Mouse (Mus musculus): Measurements from ENCODE around the gene Trim45.
A peak's percentile ranks its signal among the peaks of the same experiment; 100 is the strongest.

The Trim45 gene

DNA sequence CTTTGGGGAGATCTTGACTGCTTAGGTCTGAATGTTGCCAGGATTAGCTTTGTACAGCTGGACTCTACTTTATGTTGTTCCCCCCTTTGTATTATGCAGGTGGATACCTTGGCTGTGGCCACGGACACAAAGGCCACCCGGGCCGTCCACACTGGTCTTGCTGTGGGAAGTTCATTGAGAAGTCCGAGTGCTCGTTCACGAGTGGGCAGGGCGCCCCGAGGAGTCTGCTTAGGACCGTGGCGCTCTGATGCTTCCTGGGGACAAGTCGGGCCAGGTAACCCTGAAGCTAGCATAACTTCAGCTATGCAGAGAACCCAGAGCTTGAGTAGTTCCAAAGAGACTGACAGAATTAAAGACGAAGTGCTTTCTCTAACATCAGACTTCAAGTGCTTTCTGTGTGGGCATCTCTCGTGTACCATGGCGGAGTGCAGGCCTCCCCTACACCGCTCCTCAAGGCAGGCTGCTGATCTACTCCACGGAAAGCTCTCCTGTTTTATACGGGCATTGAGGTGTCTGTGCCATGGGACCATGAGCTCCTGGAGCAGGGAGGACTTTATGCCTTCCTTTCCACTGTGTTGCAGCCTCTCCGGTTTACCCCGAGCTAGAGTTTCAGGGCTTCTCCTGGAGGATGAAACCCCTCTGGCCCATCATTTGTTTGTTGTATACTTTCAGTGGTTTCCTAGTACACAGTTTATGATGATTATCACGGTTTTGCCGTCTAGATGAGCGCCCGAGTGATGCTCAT, 9.5 kb downstream of the Trim45 start:
- no peak for DNase-seq (ENCODE audit: low read depth, low spot score)

DNA sequence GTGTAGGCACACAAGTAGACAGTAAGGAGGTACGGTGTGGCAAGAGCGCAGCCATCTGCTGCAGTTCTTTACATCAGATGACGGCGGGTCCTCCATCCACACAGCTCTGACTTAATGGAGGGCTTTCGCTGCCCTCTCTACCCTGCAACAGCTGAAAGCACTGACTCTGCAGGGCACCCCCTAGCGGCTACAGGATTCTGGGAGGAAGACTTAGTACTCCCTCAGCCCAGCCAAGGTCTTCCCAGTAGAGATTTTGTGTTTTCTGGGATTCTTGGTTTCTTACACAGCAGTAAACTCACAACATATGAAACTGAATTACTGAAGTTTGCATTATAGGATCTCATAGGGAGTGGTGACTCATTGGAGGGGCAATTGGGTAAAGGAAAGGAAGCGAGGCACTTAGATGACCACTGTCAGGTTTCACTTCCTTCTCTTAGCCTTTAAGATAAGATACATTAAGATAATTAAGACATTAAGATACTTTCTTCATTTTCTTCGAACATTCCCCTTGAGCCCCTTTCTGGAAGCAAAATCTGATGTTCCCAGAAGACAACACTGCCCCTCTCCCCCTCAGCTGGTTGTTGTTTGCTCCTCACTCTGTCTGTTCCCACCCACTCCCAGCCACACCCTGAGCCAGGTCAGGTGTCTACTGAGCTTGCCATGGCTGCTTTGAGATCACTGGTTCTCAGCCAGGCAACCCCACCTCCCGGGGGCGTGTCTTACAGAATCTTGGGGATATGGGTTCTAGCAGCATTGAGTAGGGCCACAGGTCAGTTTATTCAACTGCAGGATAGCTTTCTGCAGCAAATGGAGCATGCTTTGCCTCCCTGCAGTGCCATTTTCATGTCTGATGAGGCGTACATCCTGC, 10.3 kb downstream of the Trim45 start:
- DNase-seq (ENCODE audit: low read depth, low spot score) = no peak

DNA sequence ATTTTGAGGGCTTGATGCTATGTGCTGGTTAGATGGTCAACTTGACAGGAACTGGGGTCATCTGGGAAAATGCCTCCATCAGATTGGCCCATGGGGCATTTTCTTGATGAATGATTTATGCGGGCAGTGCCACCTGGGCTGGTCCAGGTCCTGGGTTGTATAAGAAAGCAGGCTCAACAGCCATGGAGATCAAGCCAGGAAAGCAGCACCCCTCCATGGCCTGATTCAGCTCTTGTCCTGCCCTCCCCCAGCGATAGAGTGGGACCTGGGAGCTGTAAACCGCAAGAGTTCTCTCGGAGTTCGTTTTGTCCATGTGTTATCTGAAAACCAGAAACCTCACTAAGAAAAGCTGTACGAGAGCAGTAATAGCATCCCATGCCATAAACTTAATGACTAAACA, 13.5 kb downstream of the Trim45 start:
- no peak for DNase-seq (ENCODE audit: low read depth, low spot score)

DNA sequence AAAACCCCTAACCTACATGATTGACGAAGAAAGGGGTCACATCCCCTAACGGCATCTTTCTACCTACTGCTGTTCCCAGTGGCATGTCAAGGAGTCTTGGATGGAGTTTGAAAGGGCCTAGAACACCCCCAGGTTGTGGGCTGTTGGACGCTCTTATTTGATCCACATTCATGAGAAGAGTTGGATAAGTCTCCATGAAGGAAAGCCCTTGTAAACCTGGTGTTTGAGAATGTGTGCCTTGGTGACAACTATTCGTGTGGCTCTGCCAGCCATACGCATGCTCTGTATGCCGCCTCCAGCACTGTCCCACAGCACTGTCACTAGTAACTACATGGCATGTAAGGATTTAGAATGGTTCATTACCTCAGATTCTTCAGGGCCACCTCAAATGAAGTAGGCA, 14.2 kb downstream of the Trim45 start:
- DNase-seq (ENCODE audit: low read depth, low spot score) = no peak

DNA sequence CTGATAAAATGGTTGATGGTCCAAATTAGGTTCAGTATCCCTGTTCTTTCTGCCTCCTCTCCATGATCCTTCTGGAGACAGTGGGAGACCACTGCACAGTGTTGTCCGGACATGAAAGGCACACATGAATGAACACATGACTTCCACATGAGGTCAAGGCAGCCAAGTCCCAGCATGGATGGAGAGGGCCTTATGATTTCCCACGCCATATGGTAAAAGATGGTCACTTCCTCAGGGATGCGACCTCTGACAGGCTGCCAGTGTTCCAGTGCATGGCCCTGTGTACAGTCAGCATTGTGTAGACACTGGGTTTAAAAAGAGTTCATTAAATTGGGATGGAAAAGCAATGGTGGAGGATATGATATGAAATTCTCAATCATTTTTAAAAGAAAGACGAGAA, 16.2 kb downstream of the Trim45 start:
- no peak for DNase-seq (ENCODE audit: low read depth, low spot score)

DNA sequence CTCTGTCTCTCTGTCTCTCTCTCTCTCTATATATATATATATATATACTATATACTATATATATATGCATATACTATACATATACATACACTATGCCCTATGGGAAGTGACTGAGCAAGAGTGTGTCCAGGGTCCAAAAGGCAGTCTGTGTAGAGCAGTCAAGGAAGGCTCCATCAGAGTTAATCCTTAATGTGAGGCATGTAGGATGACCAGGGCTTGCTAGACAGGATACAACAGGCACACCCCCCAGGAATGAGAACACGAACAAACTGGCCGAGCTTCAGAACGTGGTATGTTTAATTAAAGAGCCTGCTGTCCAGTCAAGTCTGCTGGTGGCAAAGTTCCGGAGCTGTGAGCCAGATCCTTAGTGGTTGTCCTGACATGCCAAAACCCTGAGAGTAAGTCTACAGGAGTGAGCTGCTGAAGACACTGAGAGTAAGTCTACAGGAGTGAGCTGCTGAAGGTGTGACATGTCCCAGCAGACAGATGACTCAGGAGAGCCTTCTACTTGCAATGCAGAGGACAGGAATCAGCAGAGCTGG, 18.6 kb downstream of the Trim45 start:
- DNase-seq (ENCODE audit: low read depth, low spot score) = no peak

DNA sequence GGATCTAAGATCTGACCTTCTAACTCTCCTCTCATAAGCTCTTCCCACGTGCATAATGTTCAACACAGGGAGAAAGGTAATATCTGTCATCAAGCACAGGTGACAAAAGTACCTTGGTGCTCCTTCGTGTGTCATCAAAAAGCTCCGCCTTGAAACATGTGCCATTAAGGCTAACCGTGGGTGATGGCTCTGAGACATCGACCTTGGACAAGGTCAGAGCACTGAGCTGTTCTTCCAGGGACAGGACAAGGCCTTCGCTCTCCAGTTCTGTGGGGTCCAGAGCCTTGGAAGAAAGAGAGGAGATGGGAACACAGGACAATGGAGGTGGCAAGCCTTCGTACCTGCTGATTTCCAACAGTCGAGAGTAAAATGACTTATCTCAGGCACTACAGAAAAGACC, 25.3 kb downstream of the Trim45 start:
- DNase-seq (ENCODE audit: low read depth, low spot score) = no peak

DNA sequence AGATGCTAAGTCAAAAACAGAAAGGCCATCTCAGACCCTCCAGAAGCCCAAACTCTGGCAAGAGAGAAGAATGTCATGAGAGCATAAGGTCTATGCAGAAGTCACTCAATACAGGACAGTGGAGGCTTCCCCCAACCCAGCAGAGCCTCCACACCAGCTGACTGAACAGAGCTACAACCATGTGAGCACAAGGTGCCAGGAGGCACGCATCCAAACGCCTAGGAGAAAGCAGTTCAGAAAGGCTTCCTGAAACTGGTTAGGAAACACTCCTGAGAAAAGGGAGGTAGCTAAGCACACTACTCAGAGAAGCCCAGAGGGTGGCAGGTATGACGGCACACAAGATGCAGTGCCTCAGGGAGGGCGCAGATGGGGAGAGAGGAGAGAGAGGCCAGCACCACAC, 29.5 kb downstream of the Trim45 start:
- DNase-seq (ENCODE audit: low read depth, low spot score) = no peak

DNA sequence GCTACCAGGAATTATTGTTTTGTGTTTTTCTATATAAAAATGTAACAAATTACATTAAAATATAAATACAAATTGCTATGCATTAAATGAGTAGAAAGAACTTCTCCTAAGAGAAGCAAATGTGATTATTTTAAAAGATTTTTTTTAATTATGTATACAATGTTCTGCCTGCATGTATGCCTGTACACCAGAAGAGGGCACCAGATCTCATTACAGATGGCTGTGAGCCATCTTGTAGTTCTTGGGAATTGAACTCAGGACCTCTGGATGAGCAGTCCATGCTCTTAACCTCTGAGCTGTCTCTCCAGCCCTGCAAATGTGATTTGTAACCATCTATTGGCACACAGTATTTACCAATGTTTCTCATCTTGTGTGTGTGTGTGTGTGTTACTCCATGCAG, 32.6 kb downstream of the Trim45 start:
- no peak for DNase-seq (ENCODE audit: low read depth, low spot score)

DNA sequence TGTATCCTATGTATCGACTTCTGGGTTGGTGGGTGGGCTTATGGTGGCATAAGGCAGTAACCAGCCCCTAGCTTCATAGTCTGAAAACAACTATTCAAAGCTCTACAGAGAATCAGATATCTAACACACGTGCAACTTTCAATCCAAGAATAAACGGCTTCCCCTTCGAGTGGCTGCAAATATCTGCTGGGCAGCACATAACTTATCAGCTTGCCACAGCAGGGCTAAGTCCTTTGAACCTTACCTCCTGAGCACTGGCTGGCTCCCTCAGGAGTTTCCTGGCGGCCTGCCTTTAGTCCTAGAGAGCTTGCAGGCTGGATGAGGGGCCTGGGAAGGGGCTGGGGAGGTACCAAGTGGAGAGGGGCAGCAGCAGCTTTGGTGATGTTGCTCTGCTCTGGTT, 39.0 kb downstream of the Trim45 start:
- no peak for DNase-seq (ENCODE audit: low read depth, low spot score)

DNA sequence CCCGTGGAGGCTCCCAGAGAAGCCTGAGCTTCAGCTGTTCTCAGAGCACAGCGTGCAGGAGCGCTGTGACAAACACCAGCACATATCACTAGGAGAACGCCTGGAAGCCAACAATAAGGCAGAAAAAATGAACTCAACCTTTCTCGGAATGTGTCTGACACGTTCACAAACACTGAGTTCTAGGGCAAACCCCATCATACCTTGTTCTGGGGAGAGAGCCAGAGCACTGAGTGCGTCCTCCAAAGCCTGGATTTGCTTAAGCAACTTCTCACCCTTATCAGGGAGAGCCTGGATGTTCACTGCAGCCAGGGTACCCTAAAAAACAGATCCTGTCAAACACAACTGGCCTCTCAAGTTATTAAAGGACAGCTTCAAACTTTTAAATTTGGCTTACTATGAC, 39.5 kb downstream of the Trim45 start:
- DNase-seq (ENCODE audit: low read depth, low spot score) = no peak

DNA sequence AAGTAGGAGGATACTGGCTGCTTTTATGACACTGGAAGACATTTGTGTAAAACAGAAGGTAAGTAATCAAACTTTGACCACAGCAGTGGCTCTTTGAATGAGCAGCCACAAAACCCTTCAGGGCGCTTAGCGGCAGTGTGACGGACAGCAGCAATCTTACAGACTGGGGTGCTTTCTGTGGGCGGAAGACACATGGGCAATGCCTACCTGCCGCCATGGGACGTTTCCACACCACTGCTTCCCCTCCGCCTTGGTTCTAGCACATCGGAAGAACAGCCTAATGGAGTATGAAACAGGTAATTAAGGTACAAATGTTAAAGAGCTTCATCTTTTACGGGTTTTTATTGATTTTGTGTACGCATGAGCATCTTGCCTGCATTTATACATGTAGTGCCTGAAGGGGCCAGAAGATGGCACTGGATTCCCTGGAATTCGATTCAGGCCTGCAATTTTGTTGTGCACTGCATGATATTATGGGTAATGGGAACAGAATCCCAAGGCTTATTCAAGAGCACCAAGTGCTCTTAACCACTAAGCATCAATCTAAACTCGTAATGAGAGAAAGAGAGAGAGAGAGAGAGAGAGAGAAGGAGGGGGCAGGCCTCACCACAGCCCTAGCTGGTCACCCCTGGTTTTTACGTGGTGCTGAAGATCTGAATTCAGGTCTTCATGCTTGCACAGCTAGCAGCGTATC, 42.0 kb downstream of the Trim45 start:
- peak; percentile 20 for DNase-seq (ENCODE audit: low read depth, low spot score)

DNA sequence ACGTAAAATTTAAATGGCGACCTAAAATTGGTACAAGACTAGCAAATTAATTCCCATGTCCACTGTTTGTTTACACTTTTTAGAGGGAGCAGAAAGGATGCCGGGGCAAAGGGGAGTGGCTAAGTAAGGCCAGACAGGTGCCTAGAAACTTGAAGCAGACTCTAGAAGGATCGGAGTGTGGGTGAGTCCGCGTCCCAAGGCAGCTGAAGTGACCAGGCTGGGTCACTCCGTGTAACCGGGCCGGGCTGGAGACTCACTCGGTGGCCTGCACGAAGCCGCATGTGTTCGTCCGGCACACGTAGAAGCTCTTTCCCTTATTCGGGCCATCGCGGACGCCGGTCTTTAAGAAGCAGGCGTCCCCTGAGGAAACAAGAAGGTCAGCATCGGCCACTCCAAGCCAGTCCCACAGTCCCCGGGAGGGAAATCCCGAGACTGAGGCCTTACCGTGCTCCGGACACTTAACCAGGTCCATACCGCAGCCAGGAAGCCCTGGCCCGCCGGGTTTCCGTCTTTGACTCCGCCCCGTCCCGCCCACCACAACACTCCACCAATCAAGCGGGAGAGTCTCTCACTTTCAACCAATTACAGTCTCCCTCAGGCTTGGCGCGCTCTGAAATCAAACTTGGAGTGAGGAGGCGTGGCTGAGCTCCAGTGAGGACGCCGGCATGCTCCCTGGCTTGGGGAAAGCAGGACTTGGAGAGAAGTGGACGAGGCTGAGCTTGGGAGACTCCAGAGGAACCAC, 47.3 kb downstream of the Trim45 start, which contains the start of gene Ttf2:
Ttf2 (minus strand) TSS at position 488 of the 742 bp plus-strand sequence.
- DNase-seq (ENCODE audit: low read depth, low spot score) = peak; percentile 88

DNA sequence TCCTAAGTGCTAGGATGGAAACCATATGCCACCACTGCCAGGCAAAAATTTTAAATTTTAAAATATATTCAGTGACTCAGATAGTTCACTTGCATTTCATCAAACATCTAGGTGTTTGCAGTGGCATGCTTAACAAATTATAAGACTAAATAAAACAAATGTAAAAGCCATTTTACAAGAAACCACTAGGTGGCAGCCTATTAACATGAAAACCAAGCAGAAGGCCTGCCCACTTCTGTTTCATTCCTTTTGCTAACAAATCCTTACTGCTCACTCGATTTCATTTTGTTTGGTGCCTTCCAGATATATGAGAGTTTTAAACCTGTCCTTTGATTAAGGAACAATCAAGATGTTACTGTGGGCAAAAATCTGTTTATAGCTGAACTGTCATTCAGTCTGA, 51.9 kb downstream of the Trim45 start:
- DNase-seq (ENCODE audit: low read depth, low spot score) = peak; percentile 35

DNA sequence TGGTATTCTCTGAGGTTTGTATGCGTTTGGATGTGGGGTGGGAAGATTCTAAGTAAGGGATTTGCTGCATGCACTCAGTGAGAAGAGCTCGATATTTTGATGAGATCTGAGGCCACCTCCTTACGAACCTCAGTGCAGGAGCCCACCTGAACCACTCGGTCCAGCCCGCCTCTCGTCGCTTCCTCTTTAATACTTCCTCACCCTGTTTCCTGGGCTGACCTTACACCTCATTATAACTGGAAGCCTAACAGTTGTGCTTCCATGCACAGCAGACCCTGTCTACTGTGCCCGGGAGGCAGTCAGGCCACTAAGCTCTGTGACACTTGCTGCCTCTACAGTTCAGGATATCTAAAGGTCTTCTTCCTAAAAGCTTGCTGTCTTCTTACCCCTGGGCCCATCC, 57.3 kb downstream of the Trim45 start:
- DNase-seq (ENCODE audit: low read depth, low spot score) = no peak
